Mouse (Mus musculus) kidney, embryonic 15.5 days (tissue): ENCODE results near the gene Polr3b. TPM values are rescaled to one million over a fixed set of nuclear protein-coding genes. Genes with fewer than 3 reads are reported as not detected.
A peak's percentile ranks its signal among the peaks of the same experiment; 100 is the strongest.

Experiments used
- ATAC-seq: fragments of 200-750 bp; cut with Nextera tagmentation; replicated peaks from 2 replicates; pipeline ENCODE4 v1.8.0; 2017; ENCODE audit warnings: moderate TSS enrichment; ENCODE audit not compliant: low FRiP score
- H3K27ac ChIP-seq: fragments of 300-500 bp; sonication (generic); 2 replicates; pipeline ENCODE4 v1.5.1; 2015; ENCODE audit warnings: mild to moderate bottlenecking, inconsistent platforms
- H3K27me3 ChIP-seq: fragments of 300-500 bp; sonication (generic); 2 replicates; pipeline ENCODE4 v1.6.1; 2015; ENCODE audit warnings: inconsistent platforms
- H3K36me3 ChIP-seq: fragments of 300-500 bp; sonication (generic); 2 replicates; pipeline ENCODE4 v1.6.1; 2015; ENCODE audit warnings: inconsistent platforms
- H3K4me1 ChIP-seq: fragments of 300-500 bp; sonication (generic); 2 replicates; pipeline ENCODE4 v1.6.1; 2015; ENCODE audit warnings: inconsistent platforms
- H3K4me2 ChIP-seq: fragments of 300-500 bp; sonication (generic); 2 replicates; pipeline ENCODE4 v1.6.1; 2015; ENCODE audit warnings: moderate library complexity, mild to moderate bottlenecking, inconsistent platforms
- H3K4me3 ChIP-seq: fragments of 300-500 bp; sonication (generic); replicated peaks from 2 replicates; pipeline ENCODE4 v1.5.1; 2015; ENCODE audit warnings: mild to moderate bottlenecking, inconsistent platforms
- H3K9ac ChIP-seq: fragments of 300-500 bp; sonication (generic); 2 replicates; pipeline ENCODE4 v1.6.1; 2015; ENCODE audit warnings: mild to moderate bottlenecking, inconsistent platforms
- H3K9me3 ChIP-seq: fragments of 300-500 bp; sonication (generic); replicated peaks from 2 replicates; pipeline ENCODE4 v1.6.1; 2016; ENCODE audit warnings: inconsistent platforms
- WGBS: fragments of 180-500 bp; shearing (Covaris S2); methylation state at CpG from one replicate; pipeline ENCODE4 v1.1.7; 2015; ENCODE audit warnings: mixed read lengths; 5-methylcytosine and 5-hydroxymethylcytosine counted together
- polyA plus RNA-seq: library from polyadenylated mRNA; unstranded; fragments of >200 nt; fragmentation: Nextera tagmentation; extraction: Ambion mirVana; gene quantifications from 2 replicates; pipeline ENCODE4 v1.2.1, GENCODE M21; 2015

Gene Polr3b
- polyA plus RNA-seq, 1 experiment from 2014 or later = 18.5 TPM

GRCm38 (mm10) chr10:84585294-84585650 lies 36.8 kb upstream of the Polr3b start:
- H3K4me1 ChIP-seq = 0 out of 2 replicates have a peak, but pooled peaks cover 5% of the 10 kb centered on the region
- no peak overlapping the region for H3K4me2 ChIP-seq
- no peak overlapping the region for H3K27ac ChIP-seq
- no peaks in the 10 kb centered on the region for H3K36me3 ChIP-seq
- no peak overlapping the region for H3K4me3 ChIP-seq
- no peak overlapping the region for H3K9ac ChIP-seq
- H3K27me3 ChIP-seq = no peaks in the 10 kb centered on the region
- 73% methylated on average over 2 of the region's 2 CpGs for WGBS
- no peak for ATAC-seq
- H3K9me3 ChIP-seq = no peaks in the 10 kb centered on the region

- Histone ChIP-seq H3K27me3 (no peaks in the 10 kb centered on the region), H3K9me3 (no peaks in the 10 kb centered on the region), H3K27ac (no peak overlapping the region), H3K4me2 (no peak overlapping the region), H3K4me3 (no peak overlapping the region), H3K36me3 (peaks cover 7% of the 10 kb centered on the region; the same call in 1 of the 2 replicates), H3K9ac (no peak overlapping the region), H3K4me1 (no peaks in the 10 kb centered on the region)
- ATAC-seq = no peak
- WGBS = 78% methylated on average over 14 of the region's 14 CpGs
Observed at GRCm38 (mm10) chr10:84590956-84591355, 31.1 kb upstream of the Polr3b start.

GRCm38 (mm10) chr10:84591640-84592148 lies 30.4 kb upstream of the Polr3b start:
- Histone ChIP-seq H3K9me3 (no peaks in the 10 kb centered on the region), H3K4me1 (peaks cover 2% of the 10 kb centered on the region; the same call in 1 of the 2 replicates), H3K27ac (no peak overlapping the region), H3K27me3 (no peaks in the 10 kb centered on the region), H3K4me3 (no peak overlapping the region), H3K9ac (no peak overlapping the region), H3K36me3 (peaks cover 7% of the 10 kb centered on the region; the same call in 1 of the 2 replicates), H3K4me2 (no peak overlapping the region)
- no peak for ATAC-seq
- WGBS = 82% methylated on average over 2 of the region's 2 CpGs

GRCm38 (mm10) chr10:84592745-84593144 lies 29.3 kb upstream of the Polr3b start:
- no peak for ATAC-seq

GRCm38 (mm10) chr10:84597127-84597785 lies 24.8 kb upstream of the Polr3b start:
- H3K27ac ChIP-seq = peak overlapping the region; percentile 23; the same call in 1 of the 2 replicates
- WGBS = 34% methylated on average over 3 of the region's 3 CpGs
- H3K4me2 ChIP-seq = no peak overlapping the region
- H3K36me3 ChIP-seq = no peaks in the 10 kb centered on the region
- no peaks in the 10 kb centered on the region for H3K27me3 ChIP-seq
- no peaks in the 10 kb centered on the region for H3K9me3 ChIP-seq
- H3K4me1 ChIP-seq = peaks cover 9% of the 10 kb centered on the region; the same call in 1 of the 2 replicates
- no peak for ATAC-seq
- H3K9ac ChIP-seq = no peak overlapping the region
- H3K4me3 ChIP-seq = no peak overlapping the region

More at GRCm38 (mm10) chr10:84592745-84593144, 29.3 kb upstream of the Polr3b start:
- peaks cover 9% of the 10 kb centered on the region; the same call in 1 of the 2 replicates for H3K4me1 ChIP-seq
- no peaks in the 10 kb centered on the region for H3K9me3 ChIP-seq
- 69% methylated on average over 3 of the region's 3 CpGs for WGBS
- H3K4me2 ChIP-seq = no peak overlapping the region
- no peak overlapping the region for H3K9ac ChIP-seq
- H3K4me3 ChIP-seq = no peak overlapping the region
- H3K27me3 ChIP-seq = no peaks in the 10 kb centered on the region
- peaks cover 7% of the 10 kb centered on the region; the same call in 1 of the 2 replicates for H3K36me3 ChIP-seq
- no peak overlapping the region for H3K27ac ChIP-seq

GRCm38 (mm10) chr10:84598172-84598571 lies 23.9 kb upstream of the Polr3b start:
- no peak overlapping the region for H3K4me2 ChIP-seq
- H3K27me3 ChIP-seq = no peaks in the 10 kb centered on the region
- H3K36me3 ChIP-seq = no peaks in the 10 kb centered on the region
- no peak overlapping the region for H3K4me3 ChIP-seq
- no peak overlapping the region for H3K9ac ChIP-seq
- WGBS = 35% methylated on average over 1 of the region's 1 CpGs
- H3K27ac ChIP-seq = no peak overlapping the region
- no peaks in the 10 kb centered on the region for H3K9me3 ChIP-seq
- no peak for ATAC-seq
- peaks cover 9% of the 10 kb centered on the region; the same call in 1 of the 2 replicates for H3K4me1 ChIP-seq

GRCm38 (mm10) chr10:84600136-84600535 lies 22.0 kb upstream of the Polr3b start:
- H3K9me3 ChIP-seq = no peaks in the 10 kb centered on the region
- no peak overlapping the region for H3K27ac ChIP-seq
- H3K27me3 ChIP-seq = no peaks in the 10 kb centered on the region
- ATAC-seq = no peak
- no peak overlapping the region for H3K9ac ChIP-seq
- H3K36me3 ChIP-seq = no peaks in the 10 kb centered on the region
- no peak overlapping the region for H3K4me3 ChIP-seq
- H3K4me2 ChIP-seq = no peak overlapping the region
- WGBS = 83% methylated on average over 6 of the region's 6 CpGs
- H3K4me1 ChIP-seq = peaks cover 9% of the 10 kb centered on the region; the same call in 1 of the 2 replicates

- Histone ChIP-seq H3K4me2 (no peak overlapping the region), H3K27ac (no peak overlapping the region), H3K4me3 (no peak overlapping the region), H3K9me3 (no peaks in the 10 kb centered on the region), H3K36me3 (0 out of 2 replicates have a peak, but pooled peaks cover 3% of the 10 kb centered on the region), H3K27me3 (no peaks in the 10 kb centered on the region), H3K4me1 (no peaks in the 10 kb centered on the region), H3K9ac (no peak overlapping the region)
- ATAC-seq = no peak
- 67% methylated on average over 1 of the region's 1 CpGs for WGBS
Observed at GRCm38 (mm10) chr10:84604335-84604734, 17.8 kb upstream of the Polr3b start.

GRCm38 (mm10) chr10:84608361-84608760 lies 13.7 kb upstream of the Polr3b start:
- no peak overlapping the region for H3K9ac ChIP-seq
- ATAC-seq = no peak
- H3K4me3 ChIP-seq = no peak overlapping the region
- 0 out of 2 replicates have a peak, but pooled peaks cover 3% of the 10 kb centered on the region for H3K36me3 ChIP-seq
- 70% methylated on average over 3 of the region's 3 CpGs for WGBS
- no peaks in the 10 kb centered on the region for H3K4me1 ChIP-seq
- H3K9me3 ChIP-seq = no peaks in the 10 kb centered on the region
- H3K4me2 ChIP-seq = no peak overlapping the region
- no peaks in the 10 kb centered on the region for H3K27me3 ChIP-seq
- no peak overlapping the region for H3K27ac ChIP-seq

GRCm38 (mm10) chr10:84610324-84610723 lies 11.8 kb upstream of the Polr3b start:
- H3K4me2 ChIP-seq = no peak overlapping the region
- no peaks in the 10 kb centered on the region for H3K9me3 ChIP-seq
- no peak overlapping the region for H3K4me3 ChIP-seq
- no peak overlapping the region for H3K27ac ChIP-seq
- H3K27me3 ChIP-seq = no peaks in the 10 kb centered on the region
- H3K4me1 ChIP-seq = no peaks in the 10 kb centered on the region
- ATAC-seq = no peak
- WGBS = 30% methylated on average over 4 of the region's 4 CpGs
- H3K36me3 ChIP-seq = 0 out of 2 replicates have a peak, but pooled peaks cover 3% of the 10 kb centered on the region
- no peak overlapping the region for H3K9ac ChIP-seq

- Histone ChIP-seq H3K27ac (no peak overlapping the region), H3K27me3 (no peaks in the 10 kb centered on the region)
Observed at GRCm38 (mm10) chr10:84610783-84611182, 11.3 kb upstream of the Polr3b start.

GRCm38 (mm10) chr10:84611664-84612063 lies 10.4 kb upstream of the Polr3b start:
- no peaks in the 10 kb centered on the region for H3K4me1 ChIP-seq
- WGBS = 68% methylated on average over 3 of the region's 3 CpGs
- ATAC-seq = no peak
- H3K9me3 ChIP-seq = no peaks in the 10 kb centered on the region
- H3K27me3 ChIP-seq = no peaks in the 10 kb centered on the region
- no peak overlapping the region for H3K4me3 ChIP-seq
- no peak overlapping the region for H3K9ac ChIP-seq
- H3K4me2 ChIP-seq = no peak overlapping the region
- no peak overlapping the region for H3K27ac ChIP-seq
- no peaks in the 10 kb centered on the region for H3K36me3 ChIP-seq

More at GRCm38 (mm10) chr10:84610783-84611182, 11.3 kb upstream of the Polr3b start:
- Histone ChIP-seq H3K9ac (no peak overlapping the region), H3K4me3 (no peak overlapping the region), H3K4me1 (no peaks in the 10 kb centered on the region), H3K9me3 (no peaks in the 10 kb centered on the region), H3K4me2 (no peak overlapping the region), H3K36me3 (0 out of 2 replicates have a peak, but pooled peaks cover 3% of the 10 kb centered on the region)
- ATAC-seq = no peak
- 58% methylated on average over 3 of the region's 3 CpGs for WGBS
